Mouse (Mus musculus) lung, postnatal 0 days (tissue): ENCODE results near the gene Tmem163. TPM values are rescaled to one million over a fixed set of nuclear protein-coding genes. Genes with fewer than 3 reads are reported as not detected.

Source experiments
- ATAC-seq: fragments of 200-750 bp; cut with Nextera tagmentation; 2 replicates; pipeline ENCODE4 v1.8.0; 2017; ENCODE audit warnings: moderate library complexity
- DNase-seq: peaks from one replicate; pipeline ENCODE4 v3.0.0-alpha.2; 2016; ENCODE audit warnings: low spot score
- H3K27ac ChIP-seq: fragments of 300-500 bp; sonication (generic); 2 replicates; pipeline ENCODE4 v1.5.1; 2014; ENCODE audit warnings: antibody characterized with exemption, mild to moderate bottlenecking, low read length, mixed read lengths
- H3K27me3 ChIP-seq: fragments of 300-500 bp; sonication (generic); replicated peaks from 2 replicates; pipeline ENCODE4 v1.6.1; 2014; ENCODE audit warnings: low read length, mixed read lengths; ENCODE audit not compliant: insufficient read depth
- H3K36me3 ChIP-seq: fragments of 300-500 bp; sonication (generic); 2 replicates; pipeline ENCODE4 v1.6.1; 2014; ENCODE audit warnings: low read length, mixed read lengths; ENCODE audit not compliant: insufficient read depth
- H3K4me1 ChIP-seq: fragments of 300-500 bp; sonication (generic); 2 replicates; pipeline ENCODE4 v1.6.1; 2014; ENCODE audit warnings: antibody characterized with exemption, low read depth, low read length, mixed read lengths; ENCODE audit not compliant: insufficient read depth
- H3K4me2 ChIP-seq: fragments of 300-500 bp; sonication (generic); replicated peaks from 2 replicates; pipeline ENCODE4 v1.6.1; 2014; ENCODE audit warnings: low read depth, mild to moderate bottlenecking, low read length, moderate library complexity, mixed read lengths
- H3K4me3 ChIP-seq: fragments of 300-500 bp; sonication (generic); 2 replicates; pipeline ENCODE4 v1.5.1; 2014; ENCODE audit warnings: low read depth, low read length
- H3K9ac ChIP-seq: fragments of 300-500 bp; sonication (generic); replicated peaks from 2 replicates; pipeline ENCODE4 v1.6.1; 2014; ENCODE audit warnings: low read depth, mild to moderate bottlenecking
- H3K9me3 ChIP-seq: fragments of 300-500 bp; sonication (generic); 2 replicates; pipeline ENCODE4 v1.6.1; 2016; ENCODE audit warnings: low read length, mixed read lengths
- CTCF ChIP-seq: IDR thresholded peaks from 2 replicates; pipeline ENCODE4 v1.5.1; 2016; ENCODE audit warnings: antibody characterized with exemption, mild to moderate bottlenecking
- EP300 ChIP-seq: IDR thresholded peaks from 2 replicates; pipeline ENCODE4 v1.6.1; 2016; ENCODE audit warnings: antibody characterized with exemption, mild to moderate bottlenecking, control low read depth
- WGBS: fragments of 180-500 bp; shearing (Covaris S2); extraction: QIAGEN DNeasy Blood & Tissue Kit; methylation state at CpG from one replicate; pipeline ENCODE4 v1.1.7; 2014; 5-methylcytosine and 5-hydroxymethylcytosine counted together
- polyA plus RNA-seq: library from polyadenylated mRNA; unstranded; fragments of >200 nt; fragmentation: Nextera tagmentation; extraction: Ambion mirVana; gene quantifications from 2 replicates; pipeline ENCODE4 v1.2.1, GENCODE M21; 2015

The Tmem163 gene
- polyA plus RNA-seq, 1 experiment from 2014 or later, result 20.0 TPM

DNA sequence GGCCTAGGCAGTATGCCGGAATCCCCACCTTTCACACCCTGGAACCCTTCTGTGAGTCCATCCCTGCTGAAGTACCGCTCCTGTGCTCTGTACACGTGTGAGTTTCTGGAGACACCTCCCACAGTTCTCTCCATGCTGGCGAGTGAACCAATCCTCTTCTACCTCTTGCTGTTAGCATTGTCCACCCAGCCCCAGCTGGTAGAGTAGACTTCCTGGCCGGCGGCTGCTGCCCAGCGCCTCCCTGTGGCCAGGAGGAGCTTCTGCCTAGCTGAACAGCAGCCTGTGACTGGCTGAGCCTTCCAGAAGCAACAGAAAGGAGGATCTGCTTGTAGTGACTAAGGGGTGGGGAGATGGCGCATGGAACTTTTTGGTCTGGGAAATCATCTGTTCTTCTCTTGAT is 195.2 kb downstream of the Tmem163 start:
- no peaks in the 10 kb centered on the region for H3K27me3 ChIP-seq
- no peak for DNase-seq
- H3K27ac ChIP-seq, result no peak overlapping the region
- H3K9me3 ChIP-seq, result no peaks in the 10 kb centered on the region
- H3K4me3 ChIP-seq, result no peak overlapping the region
- no peak overlapping the region for H3K9ac ChIP-seq
- 94% methylated on average over 8 of the region's 8 CpGs for WGBS
- no peak overlapping the region for H3K4me2 ChIP-seq
- no peak for ATAC-seq
- peak; percentile 16; the same call in 1 of the 2 replicates for TF ChIP-seq CTCF
- no peak for TF ChIP-seq EP300
- H3K36me3 ChIP-seq, result no peaks in the 10 kb centered on the region
- no peaks in the 10 kb centered on the region for H3K4me1 ChIP-seq

- ATAC-seq (no peak), DNase-seq (no peak)
- 65% methylated on average over 10 of the region's 10 CpGs for WGBS
- no peaks in the 10 kb centered on the region for H3K36me3 ChIP-seq
- H3K27me3 ChIP-seq, result no peaks in the 10 kb centered on the region
- no peaks in the 10 kb centered on the region for H3K4me1 ChIP-seq
- H3K9me3 ChIP-seq, result no peaks in the 10 kb centered on the region
- H3K4me2 ChIP-seq, result no peak overlapping the region
- no peak overlapping the region for H3K9ac ChIP-seq
- TF ChIP-seq CTCF, result no peak
- no peak for TF ChIP-seq EP300
- no peak overlapping the region for H3K27ac ChIP-seq
- H3K4me3 ChIP-seq, result no peak overlapping the region
These were observed 196.4 kb downstream of the Tmem163 start for GRCm38 (mm10) chr1:127482911-127483310.

- no peaks in the 10 kb centered on the region for H3K27me3 ChIP-seq
- no peaks in the 10 kb centered on the region for H3K36me3 ChIP-seq
- 95% methylated on average over 5 of the region's 5 CpGs for WGBS
- ATAC-seq (no peak), DNase-seq (no peak)
- no peaks in the 10 kb centered on the region for H3K4me1 ChIP-seq
- no peak overlapping the region for H3K4me3 ChIP-seq
- no peak overlapping the region for H3K27ac ChIP-seq
- TF ChIP-seq CTCF (no peak), EP300 (no peak)
- H3K9me3 ChIP-seq, result no peaks in the 10 kb centered on the region
- H3K9ac ChIP-seq, result no peak overlapping the region
- H3K4me2 ChIP-seq, result no peak overlapping the region
These were observed 203.6 kb downstream of the Tmem163 start for GRCm38 (mm10) chr1:127475756-127476155.

- no peaks in the 10 kb centered on the region for H3K4me1 ChIP-seq
- H3K27ac ChIP-seq, result no peak overlapping the region
- WGBS, result 22% methylated on average over 4 of the region's 4 CpGs
- no peak overlapping the region for H3K4me2 ChIP-seq
- ATAC-seq, result no peak
- no peak overlapping the region for H3K9ac ChIP-seq
- no peaks in the 10 kb centered on the region for H3K9me3 ChIP-seq
- no peak for DNase-seq
- TF ChIP-seq CTCF (no peak), EP300 (no peak)
- H3K4me3 ChIP-seq, result no peak overlapping the region
- no peaks in the 10 kb centered on the region for H3K27me3 ChIP-seq
- H3K36me3 ChIP-seq, result no peaks in the 10 kb centered on the region
These were observed 209.2 kb downstream of the Tmem163 start for GRCm38 (mm10) chr1:127470175-127470574.

DNA sequence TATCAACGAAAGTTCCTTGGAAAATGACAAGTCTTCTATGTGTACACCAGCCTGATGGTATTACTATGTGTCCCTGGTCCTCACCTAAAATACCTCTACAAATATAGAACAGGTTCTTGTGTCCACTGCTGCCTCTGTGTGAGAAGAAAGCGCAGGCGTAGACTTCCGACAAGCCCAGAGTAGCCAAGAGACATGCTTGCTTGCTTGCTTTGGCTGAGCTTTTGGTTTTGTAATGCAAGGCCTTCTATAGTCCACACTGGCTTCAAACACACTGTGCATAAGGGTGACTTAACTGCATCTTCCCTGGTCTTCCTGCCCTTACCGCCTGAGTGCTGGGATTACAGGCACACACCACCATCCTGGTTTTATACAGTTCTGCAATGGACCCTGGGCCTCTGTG is 212.1 kb downstream of the Tmem163 start:
- Histone ChIP-seq H3K9ac (no peak overlapping the region), H3K4me2 (no peak overlapping the region), H3K9me3 (no peaks in the 10 kb centered on the region), H3K27me3 (no peaks in the 10 kb centered on the region), H3K36me3 (no peaks in the 10 kb centered on the region), H3K4me1 (no peaks in the 10 kb centered on the region), H3K27ac (no peak overlapping the region), H3K4me3 (no peak overlapping the region)
- 97% methylated on average over 5 of the region's 5 CpGs for WGBS
- no peak for ATAC-seq
- TF ChIP-seq CTCF (no peak), EP300 (no peak)
- no peak for DNase-seq

GRCm38 (mm10) chr1:127465292-127465691 is 214.1 kb downstream of the Tmem163 start:
- no peak overlapping the region for H3K4me3 ChIP-seq
- H3K9ac ChIP-seq, result no peak overlapping the region
- H3K9me3 ChIP-seq, result no peaks in the 10 kb centered on the region
- no peak overlapping the region for H3K4me2 ChIP-seq
- H3K36me3 ChIP-seq, result no peaks in the 10 kb centered on the region
- DNase-seq (no peak), ATAC-seq (no peak)
- no peaks in the 10 kb centered on the region for H3K27me3 ChIP-seq
- no peak overlapping the region for H3K27ac ChIP-seq
- no peak for TF ChIP-seq EP300
- no peak for TF ChIP-seq CTCF
- WGBS, result 54% methylated on average over 6 of the region's 6 CpGs
- H3K4me1 ChIP-seq, result no peaks in the 10 kb centered on the region

- H3K27ac ChIP-seq, result no peak overlapping the region
- DNase-seq (no peak), ATAC-seq (no peak)
- WGBS, result 71% methylated on average over 6 of the region's 6 CpGs
- no peaks in the 10 kb centered on the region for H3K9me3 ChIP-seq
- H3K9ac ChIP-seq, result no peak overlapping the region
- H3K4me3 ChIP-seq, result no peak overlapping the region
- no peaks in the 10 kb centered on the region; the same call in 1 of the 2 replicates for H3K36me3 ChIP-seq
- H3K4me1 ChIP-seq, result no peaks in the 10 kb centered on the region
- no peaks in the 10 kb centered on the region for H3K27me3 ChIP-seq
- H3K4me2 ChIP-seq, result no peak overlapping the region
- TF ChIP-seq EP300 (no peak), CTCF (no peak)
These were observed 215.3 kb downstream of the Tmem163 start for GRCm38 (mm10) chr1:127464041-127464440.
